In the genomic region with DNA sequence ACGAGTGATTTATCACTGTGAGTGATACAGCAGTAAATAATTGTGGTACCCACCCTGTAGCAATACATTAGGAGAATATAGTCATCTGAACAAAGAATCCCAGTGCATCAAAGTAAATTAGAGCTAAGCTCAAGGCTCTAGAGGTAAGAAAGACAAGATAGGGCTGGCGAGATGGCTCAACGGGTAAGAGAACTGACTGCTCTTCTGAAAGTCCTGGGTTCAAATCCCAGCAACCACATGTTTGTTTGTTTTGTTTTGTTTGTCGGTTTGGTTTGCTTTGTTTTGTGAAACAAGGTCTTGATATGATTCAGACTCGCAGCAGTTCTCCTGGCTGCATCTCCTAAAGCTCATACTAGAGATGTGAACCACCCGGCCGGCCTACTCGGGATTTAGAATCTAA, we compare ENCODE assay signal across 9 mouse cellular contexts. TPM values are rescaled to one million over a fixed set of nuclear protein-coding genes. Genes with fewer than 3 reads are reported as not detected.
A peak's percentile ranks its signal among the peaks of the same experiment; 100 is the strongest.
DNase-seq lines count a peak whose midpoint lies in the region; ATAC-seq lines count a peak whose summit lies in the region.
"Had no signal": no experiment of that assay in that cellular context is flagged by ENCODE, and none has a peak within 500 bp of the region (broad histone marks: within the 10 kb centered on the region; RNA-seq: fewer than 3 reads in every experiment).

No protein-coding gene starts in this region.

- H3K27me3 ChIP-seq in embryonic facial prominence, embryonic 13.5 days: no peaks in the 10 kb centered on the region

- H3K27ac ChIP-seq in embryonic facial prominence, embryonic 13.5 days: no peak overlapping the region

- H3K9me3 ChIP-seq in embryonic facial prominence, embryonic 13.5 days: no peaks in the 10 kb centered on the region

- no peaks in the 10 kb centered on the region for H3K36me3 ChIP-seq in embryonic facial prominence, embryonic 13.5 days

- DNase-seq in cerebellum, adult 11 months: peak; percentile 9
- DNase-seq in cerebellum, postnatal 4 days (ENCODE audit: low spot score in 2 of 2): no peak
- peak; percentile 4 to 5 for DNase-seq in layer of hippocampus, postnatal 14 days (ENCODE audit: low spot score in 2 of 2)
- no peak for DNase-seq in layer of hippocampus, adult 9-10 months (ENCODE audit: low spot score)
- peak; percentile 2 for DNase-seq in B cell, adult 2 months
- no peak for DNase-seq in gastrocnemius, postnatal 10 days

- H3K4me3 ChIP-seq in embryonic facial prominence, embryonic 13.5 days: no peak overlapping the region; the same call in 1 of the 2 replicates

- no peak for ATAC-seq in embryonic facial prominence, embryonic 13.5 days (ENCODE audit: insufficient number of reproducible peaks, insufficient read depth, low FRiP score, low TSS enrichment, low read depth)
- ATAC-seq in granulocyte monocyte progenitor cell, adult 5-6 weeks (replicated peaks; ENCODE audit: poor library complexity, severe bottlenecking): no peak

- H3K4me1 ChIP-seq in embryonic facial prominence, embryonic 13.5 days: no peaks in the 10 kb centered on the region

- peak overlapping the region; percentile 63; the same call in 1 of the 2 replicates for H3K4me2 ChIP-seq in embryonic facial prominence, embryonic 13.5 days

- no peak overlapping the region for H3K9ac ChIP-seq in embryonic facial prominence, embryonic 13.5 days

- 88% methylated on average over 8 of the region's 8 CpGs for WGBS in embryonic facial prominence, embryonic 13.5 days

RNA-seq across cellular contexts. Expression of gene Podn, which starts 21.2 kb away (rescaled TPM):
- total RNA-seq in layer of hippocampus, postnatal 14 days (2021): 10 to 100 TPM in 1 of 2 experiments, 1 to 10 TPM in 1; 8.8 to 11.5 TPM
- polyA plus RNA-seq in embryonic facial prominence, embryonic 13.5 days (2015; fragmentation: Nextera tagmentation; extraction: Ambion mirVana): 0.90 and 1.4 TPM in 2 replicates
- total RNA-seq in granulocyte monocyte progenitor cell, adult 5-6 weeks (2014; fragmentation: Nextera tagmentation): not detected in 2 replicates
- total RNA-seq in granulocyte monocyte progenitor cell, adult 5-6 weeks (2017): not detected in 2 replicates
- total RNA-seq in gastrocnemius, postnatal 10 days (2021): 1 to 10 TPM; 7.6 to 9.7 TPM
- total RNA-seq: hematopoietic stem cell, adult 5-6 weeks had no signal

RNA-seq across cellular contexts. Expression of gene Scp2, which starts 27.3 kb away (rescaled TPM):
- 10 to 100 TPM; 87.2 to 87.7 TPM for total RNA-seq in layer of hippocampus, postnatal 14 days (2021)
- polyA plus RNA-seq in embryonic facial prominence, embryonic 13.5 days (2015; fragmentation: Nextera tagmentation; extraction: Ambion mirVana): 176 and 190 TPM in 2 replicates
- 228 and 252 TPM in 2 replicates for total RNA-seq in granulocyte monocyte progenitor cell, adult 5-6 weeks (2014; fragmentation: Nextera tagmentation)
- total RNA-seq in granulocyte monocyte progenitor cell, adult 5-6 weeks (2017): 218 and 226 TPM in 2 replicates
- total RNA-seq in gastrocnemius, postnatal 10 days (2021): 100 to 1,000 TPM; 114 to 126 TPM

RNA-seq across cellular contexts. Expression of gene Echdc2, which starts 47.7 kb away (rescaled TPM):
- total RNA-seq in layer of hippocampus, postnatal 14 days (2021): 10 to 100 TPM; 12.0 to 14.1 TPM
- polyA plus RNA-seq in embryonic facial prominence, embryonic 13.5 days (2015; fragmentation: Nextera tagmentation; extraction: Ambion mirVana): 45.0 and 47.9 TPM in 2 replicates
- 5.4 TPM in 1 of 2 replicates, not detected in the other for total RNA-seq in granulocyte monocyte progenitor cell, adult 5-6 weeks (2014; fragmentation: Nextera tagmentation)
- total RNA-seq in granulocyte monocyte progenitor cell, adult 5-6 weeks (2017): not detected in 2 replicates
- total RNA-seq in gastrocnemius, postnatal 10 days (2021): 1 to 10 TPM; 3.1 to 3.4 TPM

Comparison
In these comparisons a context has a peak if more than half of its experiments do, and no peak if none do; other contexts are left out.
1. DNase-seq: peak in cerebellum, adult 11 months (single experiment), layer of hippocampus, postnatal 14 days (2 of 2) and B cell, adult 2 months (2 of 2); none in cerebellum, postnatal 4 days (0 of 2), layer of hippocampus, adult 9-10 months (single experiment) and gastrocnemius, postnatal 10 days (single experiment).
2. RNA of gene Podn, which starts 21.2 kb away (total RNA-seq): 8.8 to 11.5 TPM in layer of hippocampus, postnatal 14 days and 7.6 to 9.7 TPM in gastrocnemius, postnatal 10 days; not detected in granulocyte monocyte progenitor cell, adult 5-6 weeks; every median in the first group is over 4 times any median in the second.